Mouse (Mus musculus) embryonic facial prominence, embryonic 13.5 days (tissue): ENCODE data around the gene Anxa1. TPM values are rescaled to one million over a fixed set of nuclear protein-coding genes. Genes with fewer than 3 reads are reported as not detected.

Source experiments
- ATAC-seq: fragments of 200-750 bp; cut with Nextera tagmentation; 2 replicates; pipeline ENCODE4 v1.8.0; 2017; ENCODE audit warnings: low read depth; ENCODE audit not compliant: insufficient number of reproducible peaks, insufficient read depth, low FRiP score, low TSS enrichment
- H3K27ac ChIP-seq: fragments of 300-500 bp; sonication (generic); 2 replicates; pipeline ENCODE4 v1.5.1; 2015; ENCODE audit warnings: moderate library complexity, mild to moderate bottlenecking, inconsistent platforms
- H3K27me3 ChIP-seq: fragments of 300-500 bp; sonication (generic); 2 replicates; pipeline ENCODE4 v1.6.1; 2015; ENCODE audit warnings: mild to moderate bottlenecking, inconsistent platforms
- H3K36me3 ChIP-seq: fragments of 300-500 bp; sonication (generic); 2 replicates; pipeline ENCODE4 v1.6.1; 2015; ENCODE audit warnings: mild to moderate bottlenecking, inconsistent platforms
- H3K4me1 ChIP-seq: fragments of 300-500 bp; sonication (generic); 2 replicates; pipeline ENCODE4 v1.6.1; 2015; ENCODE audit warnings: inconsistent platforms
- H3K4me2 ChIP-seq: fragments of 300-500 bp; sonication (generic); 2 replicates; pipeline ENCODE4 v1.6.1; 2015; ENCODE audit warnings: moderate library complexity, mild to moderate bottlenecking, inconsistent platforms
- H3K4me3 ChIP-seq: fragments of 300-500 bp; sonication (generic); 2 replicates; pipeline ENCODE4 v1.5.1; 2015; ENCODE audit warnings: mild to moderate bottlenecking, inconsistent platforms
- H3K9ac ChIP-seq: fragments of 300-500 bp; sonication (generic); 2 replicates; pipeline ENCODE4 v1.6.1; 2015; ENCODE audit warnings: mild to moderate bottlenecking, inconsistent platforms
- H3K9me3 ChIP-seq: fragments of 300-500 bp; sonication (generic); 2 replicates; pipeline ENCODE4 v1.6.1; 2016; ENCODE audit warnings: inconsistent platforms
- WGBS: fragments of 180-500 bp; shearing (Covaris S2); methylation state at CpG from one replicate; pipeline ENCODE4 v1.1.7; 2015; ENCODE audit warnings: mixed read lengths; 5-methylcytosine and 5-hydroxymethylcytosine counted together
- polyA plus RNA-seq: library from polyadenylated mRNA; unstranded; fragments of >200 nt; fragmentation: Nextera tagmentation; extraction: Ambion mirVana; gene quantifications from 2 replicates; pipeline ENCODE4 v1.2.1, GENCODE M21; 2015

Anxa1 gene
- polyA plus RNA-seq, 1 experiment from 2014 or later = 170 TPM

GRCm38 (mm10) chr19:20370175-20370574 is 20.6 kb downstream of the Anxa1 start:
- Histone ChIP-seq H3K9ac (no peak overlapping the region), H3K9me3 (no peaks in the 10 kb centered on the region), H3K4me2 (no peak overlapping the region), H3K4me3 (no peak overlapping the region), H3K27me3 (no peaks in the 10 kb centered on the region), H3K4me1 (peaks cover 8% of the 10 kb centered on the region), H3K27ac (no peak overlapping the region), H3K36me3 (peaks cover 3% of the 10 kb centered on the region; the same call in 1 of the 2 replicates)
- ATAC-seq = no peak
- WGBS = 85% methylated on average over 2 of the region's 2 CpGs

GRCm38 (mm10) chr19:20366571-20366970 is 24.2 kb downstream of the Anxa1 start:
- H3K9me3 ChIP-seq = no peaks in the 10 kb centered on the region
- no peak overlapping the region for H3K4me3 ChIP-seq
- 0 out of 2 replicates have a peak overlapping the region, but pooled peaks have one; percentile 35 for H3K4me2 ChIP-seq
- H3K27ac ChIP-seq = peak overlapping the region; percentile 88
- no peak for ATAC-seq
- H3K27me3 ChIP-seq = no peaks in the 10 kb centered on the region
- H3K36me3 ChIP-seq = no peaks in the 10 kb centered on the region
- no peak overlapping the region for H3K9ac ChIP-seq
- WGBS = 42% methylated on average over 5 of the region's 5 CpGs
- H3K4me1 ChIP-seq = peaks cover 11% of the 10 kb centered on the region

GRCm38 (mm10) chr19:20366010-20366409 is 24.7 kb downstream of the Anxa1 start:
- 16% methylated on average over 2 of the region's 2 CpGs for WGBS
- H3K9me3 ChIP-seq = no peaks in the 10 kb centered on the region
- ATAC-seq = peak; percentile 66; the same call in 1 of the 2 replicates
- H3K4me3 ChIP-seq = no peak overlapping the region
- no peak overlapping the region for H3K9ac ChIP-seq
- no peaks in the 10 kb centered on the region for H3K36me3 ChIP-seq
- no peaks in the 10 kb centered on the region for H3K27me3 ChIP-seq
- peaks cover 11% of the 10 kb centered on the region for H3K4me1 ChIP-seq
- peak overlapping the region; percentile 35 for H3K4me2 ChIP-seq
- peak overlapping the region; percentile 88 for H3K27ac ChIP-seq

- no peak for ATAC-seq
- no peak overlapping the region for H3K9ac ChIP-seq
- no peaks in the 10 kb centered on the region for H3K9me3 ChIP-seq
- H3K27me3 ChIP-seq = no peaks in the 10 kb centered on the region
- no peak overlapping the region for H3K4me3 ChIP-seq
- 63% methylated on average over 2 of the region's 2 CpGs for WGBS
- H3K4me1 ChIP-seq = peaks cover 11% of the 10 kb centered on the region
- peak overlapping the region; percentile 73 for H3K27ac ChIP-seq
- no peak overlapping the region for H3K4me2 ChIP-seq
- H3K36me3 ChIP-seq = no peaks in the 10 kb centered on the region
These were observed 25.4 kb downstream of the Anxa1 start for GRCm38 (mm10) chr19:20365364-20365763.

GRCm38 (mm10) chr19:20364931-20365330 is 25.8 kb downstream of the Anxa1 start:
- H3K9me3 ChIP-seq = no peaks in the 10 kb centered on the region
- H3K9ac ChIP-seq = no peak overlapping the region
- WGBS = 83% methylated on average over 13 of the region's 13 CpGs
- H3K4me3 ChIP-seq = no peak overlapping the region
- peak overlapping the region; percentile 73 for H3K27ac ChIP-seq
- H3K27me3 ChIP-seq = no peaks in the 10 kb centered on the region
- no peak overlapping the region for H3K4me2 ChIP-seq
- no peak for ATAC-seq
- H3K36me3 ChIP-seq = no peaks in the 10 kb centered on the region
- peaks cover 11% of the 10 kb centered on the region for H3K4me1 ChIP-seq

GRCm38 (mm10) chr19:20363221-20363620 is 27.5 kb downstream of the Anxa1 start:
- no peak overlapping the region for H3K27ac ChIP-seq
- no peak overlapping the region for H3K4me2 ChIP-seq
- H3K4me1 ChIP-seq = peaks cover 11% of the 10 kb centered on the region
- no peaks in the 10 kb centered on the region for H3K9me3 ChIP-seq
- no peak overlapping the region for H3K9ac ChIP-seq
- H3K36me3 ChIP-seq = no peaks in the 10 kb centered on the region
- 68% methylated on average over 10 of the region's 10 CpGs for WGBS
- H3K4me3 ChIP-seq = no peak overlapping the region
- H3K27me3 ChIP-seq = no peaks in the 10 kb centered on the region
- no peak for ATAC-seq

GRCm38 (mm10) chr19:20361917-20362577 is 28.7 kb downstream of the Anxa1 start:
- Histone ChIP-seq H3K9me3 (no peaks in the 10 kb centered on the region), H3K9ac (no peak overlapping the region), H3K4me1 (peaks cover 11% of the 10 kb centered on the region), H3K4me3 (no peak overlapping the region), H3K36me3 (no peaks in the 10 kb centered on the region), H3K27me3 (no peaks in the 10 kb centered on the region), H3K27ac (no peak overlapping the region), H3K4me2 (no peak overlapping the region)
- no peak for ATAC-seq
- WGBS = 51% methylated on average over 2 of the region's 2 CpGs

GRCm38 (mm10) chr19:20358679-20359078 is 32.1 kb downstream of the Anxa1 start:
- no peak overlapping the region for H3K9ac ChIP-seq
- no peak overlapping the region for H3K4me2 ChIP-seq
- H3K36me3 ChIP-seq = no peaks in the 10 kb centered on the region
- H3K27ac ChIP-seq = no peak overlapping the region
- H3K9me3 ChIP-seq = no peaks in the 10 kb centered on the region
- ATAC-seq = no peak
- H3K4me1 ChIP-seq = no peaks in the 10 kb centered on the region
- H3K27me3 ChIP-seq = no peaks in the 10 kb centered on the region
- WGBS = 88% methylated on average over 5 of the region's 5 CpGs
- H3K4me3 ChIP-seq = no peak overlapping the region

- Histone ChIP-seq H3K9ac (no peak overlapping the region), H3K4me3 (no peak overlapping the region), H3K36me3 (no peaks in the 10 kb centered on the region), H3K27ac (no peak overlapping the region), H3K27me3 (no peaks in the 10 kb centered on the region), H3K9me3 (no peaks in the 10 kb centered on the region), H3K4me1 (no peaks in the 10 kb centered on the region), H3K4me2 (no peak overlapping the region)
- ATAC-seq = peak; percentile 67; the same call in 1 of the 2 replicates
- 7% methylated on average over 8 of the region's 8 CpGs for WGBS
These were observed 45.3 kb downstream of the Anxa1 start for GRCm38 (mm10) chr19:20345317-20345917.

GRCm38 (mm10) chr19:20344511-20345316 is 46.0 kb downstream of the Anxa1 start:
- no peak overlapping the region for H3K27ac ChIP-seq
- no peaks in the 10 kb centered on the region for H3K27me3 ChIP-seq
- ATAC-seq = no peak
- H3K36me3 ChIP-seq = no peaks in the 10 kb centered on the region
- H3K4me3 ChIP-seq = no peak overlapping the region
- H3K4me1 ChIP-seq = no peaks in the 10 kb centered on the region
- no peak overlapping the region for H3K9ac ChIP-seq
- WGBS = 43% methylated on average over 11 of the region's 11 CpGs
- H3K4me2 ChIP-seq = no peak overlapping the region
- no peaks in the 10 kb centered on the region for H3K9me3 ChIP-seq

GRCm38 (mm10) chr19:20344052-20344451 is 46.7 kb downstream of the Anxa1 start:
- Histone ChIP-seq H3K9ac (no peak overlapping the region), H3K4me3 (no peak overlapping the region), H3K36me3 (no peaks in the 10 kb centered on the region), H3K4me1 (no peaks in the 10 kb centered on the region), H3K27me3 (no peaks in the 10 kb centered on the region), H3K9me3 (no peaks in the 10 kb centered on the region; the same call in 1 of the 2 replicates), H3K4me2 (no peak overlapping the region), H3K27ac (no peak overlapping the region)
- 82% methylated on average over 10 of the region's 10 CpGs for WGBS
- no peak for ATAC-seq
